Mouse (Mus musculus): ENCODE data around the gene Lrrfip1. TPM values are rescaled to one million over a fixed set of nuclear protein-coding genes. Genes with fewer than 3 reads are reported as not detected.

Gene Lrrfip1
- polyA plus RNA-seq, 1 experiment, result 80.0 TPM

DNA sequence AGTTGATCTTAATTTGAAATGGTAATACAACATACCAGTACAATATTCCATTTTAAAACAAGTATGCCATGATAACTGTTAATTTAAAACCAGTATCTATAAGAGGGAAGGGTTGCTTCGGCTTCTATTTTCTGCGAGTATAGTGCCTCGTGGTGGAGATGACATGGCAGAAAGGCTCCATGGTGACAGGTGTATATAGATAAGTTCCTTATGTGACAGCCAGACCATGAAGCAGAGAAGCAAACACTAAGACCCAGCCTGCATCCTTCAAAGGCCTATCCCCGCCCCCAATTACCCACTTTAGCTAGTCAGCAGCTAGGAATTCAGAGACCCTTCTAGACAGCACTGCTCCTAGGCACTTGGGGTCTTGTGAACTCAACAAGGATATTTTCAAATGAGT is 170.6 kb downstream of the Lrrfip1 start:
- no peaks in the 10 kb centered on the region for H3K4me1 ChIP-seq (ENCODE audit: control insufficient read depth, insufficient read depth, low read length)

DNA sequence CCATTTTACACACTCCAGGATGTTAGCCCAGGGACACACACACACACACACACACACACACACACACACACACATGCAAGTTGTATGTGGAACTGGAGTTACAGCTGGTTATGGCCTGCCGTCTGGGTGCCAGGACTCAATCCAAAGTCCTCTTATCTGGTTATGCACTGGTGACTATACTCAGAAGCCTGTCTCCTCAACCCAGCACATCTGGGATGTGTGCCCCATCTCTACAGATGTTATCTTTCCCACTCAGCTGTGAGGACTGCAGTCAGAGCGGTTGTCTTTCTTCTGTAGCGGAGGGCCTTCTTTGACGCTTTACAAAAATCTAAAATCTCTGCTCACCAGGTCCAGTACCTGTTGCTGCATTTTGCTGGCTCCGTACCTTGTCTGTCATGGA is 176.3 kb downstream of the Lrrfip1 start:
- no peak overlapping the region for H3K27ac ChIP-seq (ENCODE audit: insufficient read depth, low read length)
- no peak overlapping the region for H3K4me3 ChIP-seq (ENCODE audit: insufficient read depth, low read length)
- TF ChIP-seq CTCF (IDR thresholded peaks at IDR 0.05; ENCODE audit: extremely low read depth, insufficient read depth, low read length) (no peak), POLR2A (IDR thresholded peaks at IDR 0.05; ENCODE audit: extremely low read depth, insufficient read depth, low read length) (no peak)
- H3K4me1 ChIP-seq (ENCODE audit: control insufficient read depth, insufficient read depth, low read length), result peaks cover 2% of the 10 kb centered on the region; the same call in 1 of the 2 replicates

More for the DNA sequence above, 170.6 kb downstream of the Lrrfip1 start:
- TF ChIP-seq CTCF (IDR thresholded peaks at IDR 0.05; ENCODE audit: extremely low read depth, insufficient read depth, low read length), result no peak
- no peak for TF ChIP-seq POLR2A (IDR thresholded peaks at IDR 0.05; ENCODE audit: extremely low read depth, insufficient read depth, low read length)
- no peak overlapping the region for H3K27ac ChIP-seq (ENCODE audit: insufficient read depth, low read length)
- no peak overlapping the region for H3K4me3 ChIP-seq (ENCODE audit: insufficient read depth, low read length)

DNA sequence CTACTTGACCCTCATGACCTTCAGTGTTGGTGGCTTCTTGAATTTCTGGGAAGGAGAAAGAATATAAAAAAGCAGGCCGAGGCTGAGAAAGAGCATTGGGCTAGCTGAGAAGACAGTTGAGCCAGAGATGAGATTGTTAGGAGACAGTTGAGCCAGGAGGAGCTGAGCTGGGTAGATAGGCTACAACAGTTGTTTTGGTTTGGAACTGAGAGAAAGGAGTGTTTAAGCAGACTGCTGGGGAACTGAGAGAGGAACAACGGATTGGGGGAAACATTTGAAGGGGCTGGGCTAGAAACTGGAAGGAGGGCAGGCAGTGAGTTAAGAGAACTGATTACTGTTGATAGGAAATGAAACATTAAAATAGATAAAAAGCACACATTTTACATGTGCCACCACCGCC is 177.5 kb downstream of the Lrrfip1 start:
- Histone ChIP-seq H3K4me3 (ENCODE audit: insufficient read depth, low read length) (no peak overlapping the region), H3K4me1 (ENCODE audit: control insufficient read depth, insufficient read depth, low read length) (peaks cover 2% of the 10 kb centered on the region; the same call in 1 of the 2 replicates), H3K27ac (ENCODE audit: insufficient read depth, low read length) (no peak overlapping the region)
- TF ChIP-seq CTCF (IDR thresholded peaks at IDR 0.05; ENCODE audit: extremely low read depth, insufficient read depth, low read length), result no peak
- TF ChIP-seq POLR2A (IDR thresholded peaks at IDR 0.05; ENCODE audit: extremely low read depth, insufficient read depth, low read length), result no peak

DNA sequence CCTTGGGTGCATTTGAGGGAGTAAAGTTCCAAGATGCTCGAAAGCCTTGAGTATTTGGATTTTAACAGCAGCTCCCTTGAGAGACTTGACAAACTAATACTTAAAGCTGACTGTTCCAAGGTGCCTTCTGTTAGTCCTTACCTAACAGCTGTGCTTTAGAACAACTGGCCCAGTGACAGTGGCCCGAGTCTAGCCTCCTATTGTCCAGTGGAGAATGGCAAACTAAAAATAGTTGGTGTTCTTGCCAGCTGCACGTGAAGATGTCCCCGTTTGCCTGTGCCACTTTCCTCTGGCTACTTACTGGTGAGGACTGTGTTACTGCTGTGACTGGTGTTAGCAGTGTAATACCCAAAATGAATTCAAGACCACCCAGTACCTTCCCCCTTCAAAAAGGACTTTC is 178.3 kb downstream of the Lrrfip1 start:
- TF ChIP-seq POLR2A (IDR thresholded peaks at IDR 0.05; ENCODE audit: extremely low read depth, insufficient read depth, low read length) (no peak), CTCF (IDR thresholded peaks at IDR 0.05; ENCODE audit: extremely low read depth, insufficient read depth, low read length) (no peak)

More for the DNA sequence above, 178.3 kb downstream of the Lrrfip1 start:
- Histone ChIP-seq H3K4me3 (ENCODE audit: insufficient read depth, low read length) (no peak overlapping the region), H3K27ac (ENCODE audit: insufficient read depth, low read length) (no peak overlapping the region), H3K4me1 (ENCODE audit: control insufficient read depth, insufficient read depth, low read length) (peaks cover 4% of the 10 kb centered on the region; the same call in 1 of the 2 replicates)

Other genes starting within 250 kb of the Lrrfip1 start
- gene Col6a3, start 154.8 kb upstream of the Lrrfip1 start, polyA plus RNA-seq (2012; rRNA removed), result 1.1 and 1.4 TPM in 2 replicates
- 0.58 and 0.89 TPM in 2 replicates for gene Mlph, start 83.7 kb upstream of the Lrrfip1 start, polyA plus RNA-seq (2012; rRNA removed)
- not detected in 2 replicates for gene Prlh, start 45.6 kb upstream of the Lrrfip1 start, polyA plus RNA-seq (2012; rRNA removed)
- gene Rab17, start 29.1 kb upstream of the Lrrfip1 start, polyA plus RNA-seq (2012; rRNA removed), result 0.06 and 0.11 TPM in 2 replicates
- 0.04 TPM in 1 of 2 replicates, not detected in the other for gene Rbm44, start 146.4 kb downstream of the Lrrfip1 start, polyA plus RNA-seq (2012; rRNA removed)
- gene Ramp1, start 181.1 kb downstream of the Lrrfip1 start, polyA plus RNA-seq (2012; rRNA removed), result 76.5 and 76.6 TPM in 2 replicates